Mouse (Mus musculus) embryonic facial prominence, embryonic 12.5 days (tissue): ENCODE measurements at regions not wholly inside any gene's neighbourhood (a gene's known extent, or its start where the extent isn't known, plus 50 kb on each side); places are given as distances from the start of the nearest gene placed in this dataset.

Experiments used
- ATAC-seq: fragments of 200-750 bp; cut with Nextera tagmentation; 2 replicates; pipeline ENCODE4 v1.8.0; 2017; ENCODE audit not compliant: insufficient number of reproducible peaks, insufficient read depth, low FRiP score, low TSS enrichment
- H3K27ac ChIP-seq: fragments of 300-500 bp; sonication (generic); 2 replicates; pipeline ENCODE4 v1.5.1; 2016; ENCODE audit warnings: mild to moderate bottlenecking
- H3K27me3 ChIP-seq: fragments of 300-500 bp; sonication (generic); 2 replicates; pipeline ENCODE4 v1.6.1; 2016; ENCODE audit warnings: mild to moderate bottlenecking, moderate library complexity
- H3K36me3 ChIP-seq: fragments of 300-500 bp; sonication (generic); 2 replicates; pipeline ENCODE4 v1.6.1; 2016; ENCODE audit warnings: mild to moderate bottlenecking
- H3K4me1 ChIP-seq: fragments of 300-500 bp; sonication (generic); 2 replicates; pipeline ENCODE4 v1.6.1; 2016
- H3K4me2 ChIP-seq: fragments of 300-500 bp; sonication (generic); replicated peaks from 2 replicates; pipeline ENCODE4 v1.6.1; 2016; ENCODE audit warnings: mild to moderate bottlenecking, moderate library complexity
- H3K4me3 ChIP-seq: fragments of 300-500 bp; sonication (generic); 2 replicates; pipeline ENCODE4 v1.5.1; 2016; ENCODE audit warnings: mild to moderate bottlenecking
- H3K9ac ChIP-seq: fragments of 300-500 bp; sonication (generic); 2 replicates; pipeline ENCODE4 v1.6.1; 2016; ENCODE audit warnings: mild to moderate bottlenecking, moderate library complexity
- H3K9me3 ChIP-seq: fragments of 300-500 bp; sonication (generic); 2 replicates; pipeline ENCODE4 v1.6.1; 2016; ENCODE audit warnings: mild to moderate bottlenecking, moderate library complexity
- WGBS: fragments of 180-500 bp; shearing (Covaris S2); methylation state at CpG from one replicate; pipeline ENCODE4 v1.1.7; 2016; 5-methylcytosine and 5-hydroxymethylcytosine counted together

DNA sequence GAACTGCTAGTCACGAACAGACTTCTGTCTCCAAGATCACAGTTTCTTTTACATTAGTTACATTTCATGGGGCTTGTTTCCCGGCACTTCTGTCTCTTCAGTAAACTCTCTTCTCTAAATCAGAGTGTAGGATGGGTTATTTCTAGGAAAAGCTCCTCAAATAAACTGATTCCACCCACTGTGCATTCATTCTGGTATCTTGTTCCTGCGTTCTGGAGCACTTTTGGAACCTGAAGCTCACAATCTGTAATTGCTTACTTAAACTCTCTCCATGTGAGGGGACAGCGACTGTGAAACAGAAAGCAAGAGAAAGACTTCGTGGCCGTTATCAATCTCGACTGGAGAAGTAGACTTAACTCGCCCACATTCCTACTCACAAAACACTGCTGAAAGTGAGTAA lies 83.1 kb upstream of the Acvr2a start:
- no peak for ATAC-seq
- H3K4me1 ChIP-seq, result no peaks in the 10 kb centered on the region
- H3K9me3 ChIP-seq, result no peaks in the 10 kb centered on the region
- H3K36me3 ChIP-seq, result no peaks in the 10 kb centered on the region
- H3K4me2 ChIP-seq, result no peak overlapping the region
- WGBS, result 65% methylated on average over 8 of the region's 8 CpGs
- H3K27ac ChIP-seq, result no peak overlapping the region
- H3K27me3 ChIP-seq, result no peaks in the 10 kb centered on the region
- no peak overlapping the region for H3K9ac ChIP-seq
- H3K4me3 ChIP-seq, result no peak overlapping the region

DNA sequence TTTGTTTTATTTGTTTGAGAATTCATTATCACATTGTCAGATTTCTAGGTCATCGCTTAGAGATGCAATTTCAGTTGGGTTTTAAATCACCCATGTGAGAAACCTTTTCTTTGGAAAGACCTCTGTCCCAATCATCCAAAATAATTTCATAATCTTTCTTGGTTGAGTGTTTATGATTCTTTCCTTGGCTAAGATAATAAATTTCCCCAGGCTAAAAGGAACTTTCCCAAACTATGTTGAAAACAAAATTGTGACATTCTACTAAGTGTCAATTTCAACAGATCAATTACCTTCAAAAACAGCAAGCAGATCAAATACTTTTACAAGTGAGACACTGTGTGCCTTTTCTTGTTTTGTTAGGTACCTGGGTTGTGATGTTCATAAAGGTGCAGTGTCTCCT lies 80.0 kb upstream of the Acvr2a start:
- H3K27me3 ChIP-seq, result no peaks in the 10 kb centered on the region
- ATAC-seq, result no peak
- H3K4me3 ChIP-seq, result no peak overlapping the region

DNA sequence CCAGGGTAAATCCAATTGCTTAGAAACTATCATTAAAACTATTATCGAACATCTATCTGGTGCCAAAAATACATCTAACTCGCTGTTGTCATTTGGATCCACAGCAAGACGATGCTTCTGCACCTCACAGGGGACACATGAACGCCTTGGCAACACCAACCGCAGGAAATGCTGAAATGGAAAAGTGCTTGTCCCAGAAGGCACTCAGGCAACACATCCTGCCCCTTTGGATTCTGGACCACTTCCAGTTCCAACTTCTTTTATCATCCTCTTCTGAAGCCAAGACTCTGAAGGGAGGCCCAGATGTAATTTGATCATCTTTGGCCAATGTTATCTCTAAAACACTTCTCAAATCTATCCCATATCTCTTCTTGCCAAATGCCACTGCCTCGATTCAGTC lies 79.4 kb upstream of the Acvr2a start:
- ATAC-seq, result no peak
- 84% methylated on average over 6 of the region's 6 CpGs for WGBS
- no peaks in the 10 kb centered on the region for H3K36me3 ChIP-seq
- no peaks in the 10 kb centered on the region for H3K27me3 ChIP-seq
- no peaks in the 10 kb centered on the region for H3K4me1 ChIP-seq
- no peaks in the 10 kb centered on the region for H3K9me3 ChIP-seq
- H3K4me3 ChIP-seq, result no peak overlapping the region
- no peak overlapping the region for H3K9ac ChIP-seq
- no peak overlapping the region for H3K4me2 ChIP-seq
- H3K27ac ChIP-seq, result no peak overlapping the region

More for the DNA sequence above, 80.0 kb upstream of the Acvr2a start:
- no peaks in the 10 kb centered on the region for H3K9me3 ChIP-seq
- H3K27ac ChIP-seq, result no peak overlapping the region
- 85% methylated on average over 1 of the region's 1 CpGs for WGBS
- H3K4me2 ChIP-seq, result no peak overlapping the region
- H3K36me3 ChIP-seq, result no peaks in the 10 kb centered on the region
- no peaks in the 10 kb centered on the region for H3K4me1 ChIP-seq
- no peak overlapping the region for H3K9ac ChIP-seq

DNA sequence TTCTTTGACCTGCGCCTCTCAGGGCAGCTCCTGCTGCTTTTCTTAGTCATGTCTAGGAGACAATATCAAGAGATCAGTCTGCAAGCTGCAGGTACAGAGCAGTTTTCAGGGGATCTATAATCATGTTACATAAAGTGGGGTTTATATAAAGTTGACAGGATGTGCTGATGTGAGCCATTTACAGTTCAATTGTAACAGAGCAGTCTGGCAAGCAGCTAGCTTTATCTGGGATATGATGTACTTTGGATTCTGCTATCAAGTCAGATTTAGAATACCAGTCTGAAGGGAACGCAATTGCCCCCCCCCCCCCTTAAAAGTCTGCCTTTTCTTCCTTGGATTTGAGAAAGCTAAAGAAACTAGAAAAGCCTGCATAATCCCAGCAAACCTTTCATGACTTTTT lies 77.6 kb upstream of the Acvr2a start:
- Histone ChIP-seq H3K4me1 (no peaks in the 10 kb centered on the region), H3K27me3 (no peaks in the 10 kb centered on the region), H3K9ac (no peak overlapping the region), H3K9me3 (no peaks in the 10 kb centered on the region), H3K4me3 (no peak overlapping the region), H3K36me3 (no peaks in the 10 kb centered on the region), H3K4me2 (no peak overlapping the region), H3K27ac (no peak overlapping the region)
- 82% methylated on average over 2 of the region's 2 CpGs for WGBS
- no peak for ATAC-seq
